32 mouse cellular contexts compared by ENCODE assay signal in the genomic region with DNA sequence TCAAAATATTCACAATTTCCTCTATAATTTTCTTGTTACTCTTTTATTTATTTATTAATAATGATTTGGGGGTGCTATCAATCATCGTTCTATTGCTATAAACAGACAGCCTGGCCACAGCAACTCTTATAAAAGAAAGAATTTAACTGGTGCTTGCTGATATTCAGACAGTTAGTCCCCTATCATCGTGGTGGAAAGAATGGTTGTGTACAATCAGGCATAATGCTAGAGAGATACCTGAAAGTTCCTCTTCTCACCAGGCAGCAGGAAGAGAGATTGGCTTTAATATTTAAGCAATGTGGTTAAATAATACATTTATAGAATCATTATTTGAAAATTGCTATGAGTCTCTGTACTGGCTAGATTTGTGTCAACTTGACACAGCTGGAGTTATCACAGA. TPM values are rescaled to one million over a fixed set of nuclear protein-coding genes. Genes with fewer than 3 reads are reported as not detected.
"Had no signal": no experiment of that assay in that cellular context is flagged by ENCODE, and none has a peak within 500 bp of the region (broad histone marks: within the 10 kb centered on the region; RNA-seq: fewer than 3 reads in every experiment).

No protein-coding gene starts in this region.

- DNase-seq: left cerebral cortex, postnatal 4 days; liver; liver, embryonic 13.5 days; liver, postnatal 0 days; lung, adult 18-20 months; lung, adult 2 months; lung, embryonic 14.5 days; lung, postnatal 10 days; lung, postnatal 14 days; lung, postnatal 36 days; lung, postnatal 4 days; midbrain, embryonic 14.5 days had no signal

- H3K27me3 ChIP-seq: limb, embryonic 12.5 days; limb, embryonic 13.5 days; limb, embryonic 15.5 days; liver, embryonic 12.5 days; liver, embryonic 13.5 days; liver, embryonic 15.5 days; lung, embryonic 15.5 days; megakaryocyte, embryonic 14.5 days; midbrain, embryonic 12.5 days; midbrain, embryonic 13.5 days; midbrain, embryonic 15.5 days; neural tube, embryonic 12.5 days had no signal

- ATAC-seq: liver, embryonic 12.5 days; liver, postnatal 0 days; lung, postnatal 0 days; midbrain, embryonic 13.5 days; midbrain, embryonic 15.5 days; midbrain, embryonic 16.5 days had no signal

- H3K9me3 ChIP-seq: limb, embryonic 10.5 days; limb, embryonic 12.5 days; limb, embryonic 13.5 days; limb, embryonic 15.5 days; liver, embryonic 12.5 days; liver, embryonic 13.5 days; liver, embryonic 15.5 days; lung, embryonic 15.5 days; megakaryocyte, embryonic 14.5 days; midbrain, embryonic 10.5 days; midbrain, embryonic 12.5 days; midbrain, embryonic 13.5 days; midbrain, embryonic 15.5 days; neural tube, embryonic 12.5 days had no signal

- H3K4me1 ChIP-seq: limb, embryonic 10.5 days; limb, embryonic 12.5 days; limb, embryonic 13.5 days; limb, embryonic 15.5 days; liver, embryonic 12.5 days; liver, embryonic 13.5 days; liver, embryonic 15.5 days; lung, embryonic 15.5 days; megakaryocyte, embryonic 14.5 days; midbrain, embryonic 10.5 days; midbrain, embryonic 12.5 days; midbrain, embryonic 13.5 days; midbrain, embryonic 15.5 days; neural tube, embryonic 12.5 days had no signal

- H3K4me3 ChIP-seq: limb, embryonic 10.5 days; limb, embryonic 12.5 days; limb, embryonic 13.5 days; limb, embryonic 15.5 days; liver, embryonic 12.5 days; liver, embryonic 13.5 days; liver, embryonic 15.5 days; lung, embryonic 15.5 days; megakaryocyte, embryonic 14.5 days; midbrain, embryonic 10.5 days; midbrain, embryonic 12.5 days; midbrain, embryonic 13.5 days; midbrain, embryonic 15.5 days; myocyte; neural tube, embryonic 12.5 days had no signal

- H3K27ac ChIP-seq: limb, embryonic 10.5 days; limb, embryonic 12.5 days; limb, embryonic 13.5 days; limb, embryonic 15.5 days; liver, embryonic 12.5 days; liver, embryonic 13.5 days; liver, embryonic 14.5 days; liver, embryonic 15.5 days; lung, embryonic 15.5 days; macrophage; midbrain, embryonic 10.5 days; midbrain, embryonic 12.5 days; midbrain, embryonic 13.5 days; midbrain, embryonic 15.5 days; neural tube, embryonic 12.5 days had no signal

- H3K36me3 ChIP-seq: limb, embryonic 10.5 days; limb, embryonic 12.5 days; limb, embryonic 13.5 days; limb, embryonic 15.5 days; liver, embryonic 12.5 days; liver, embryonic 13.5 days; liver, embryonic 15.5 days; lung, embryonic 15.5 days; midbrain, embryonic 10.5 days; midbrain, embryonic 12.5 days; midbrain, embryonic 13.5 days; midbrain, embryonic 15.5 days; neural tube, embryonic 12.5 days had no signal

- H3K9ac ChIP-seq: limb, embryonic 12.5 days; limb, embryonic 13.5 days; limb, embryonic 15.5 days; liver, embryonic 12.5 days; liver, embryonic 13.5 days; liver, embryonic 14.5 days; liver, embryonic 15.5 days; liver, postnatal 0 days; lung, embryonic 14.5 days; lung, embryonic 15.5 days; midbrain, embryonic 12.5 days; midbrain, embryonic 13.5 days; midbrain, embryonic 15.5 days; neural tube, embryonic 12.5 days had no signal

RNA-seq across cellular contexts. Expression of a gene that starts 35.9 kb away (rescaled TPM):
- total RNA-seq: liver, adult 2 months; monocyte, adult 5-6 weeks had no signal
- polyA plus RNA-seq: liver, adult 2 months; macrophage had no signal
